Mouse (Mus musculus) cerebellum, adult 18-20 months (tissue): ENCODE results near the gene Atp6v1c2.

Experiments used
- DNase-seq, 2 experiments: peaks; one replicate each; pipeline ENCODE4 v3.0.0; 2021

Atp6v1c2 gene

DNA sequence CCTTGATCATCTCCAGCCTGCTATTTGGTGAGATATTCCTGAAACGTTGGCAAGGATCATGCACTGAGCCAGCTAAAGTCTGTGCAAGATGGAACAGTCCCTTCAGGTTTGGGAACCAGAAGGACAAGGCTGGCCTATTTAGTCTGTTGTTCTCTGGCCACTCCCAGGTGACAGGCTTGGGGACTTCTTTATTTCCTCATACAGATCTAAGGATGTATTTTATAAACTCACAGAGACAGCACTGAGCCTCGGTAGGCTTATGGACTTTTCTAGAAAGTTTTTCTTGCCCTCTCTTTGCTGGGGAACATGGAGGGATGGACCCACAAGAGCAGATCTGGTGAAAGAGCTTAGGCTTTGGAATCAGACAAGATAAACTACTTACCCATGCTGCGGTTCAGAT is at the start of gene Atp6v1c2:
Gene Atp6v1c2, minus strand, starts transcription at position 101 of the 400 bp plus-strand sequence.
- no peak for DNase-seq

DNA sequence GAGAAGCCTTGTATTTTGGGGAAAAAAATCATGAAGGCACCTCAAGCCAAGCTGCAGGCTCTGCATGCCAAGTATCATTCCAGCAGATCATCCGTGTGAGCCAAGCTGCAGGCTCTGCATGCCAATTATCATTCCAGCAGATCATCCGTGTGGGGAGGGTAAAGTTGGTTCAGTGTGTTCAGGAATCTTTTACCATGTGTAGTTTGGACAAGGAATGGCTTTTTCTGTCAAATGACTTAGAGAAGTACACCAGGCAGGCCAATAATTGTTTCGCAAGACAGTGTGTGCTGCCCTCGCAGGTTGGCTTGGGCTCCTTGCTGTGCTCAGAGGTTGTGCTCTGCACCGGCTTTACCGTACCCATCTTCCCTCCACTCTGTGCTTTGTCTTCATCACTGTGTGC is 47.4 kb upstream of the Atp6v1c2 start:
- no peak for DNase-seq

- no peak for DNase-seq
Observed at GRCm38 (mm10) chr12:17375243-17375642, 46.1 kb upstream of the Atp6v1c2 start.

- no peak for DNase-seq
Observed at GRCm38 (mm10) chr12:17373470-17373975, 44.4 kb upstream of the Atp6v1c2 start.

DNA sequence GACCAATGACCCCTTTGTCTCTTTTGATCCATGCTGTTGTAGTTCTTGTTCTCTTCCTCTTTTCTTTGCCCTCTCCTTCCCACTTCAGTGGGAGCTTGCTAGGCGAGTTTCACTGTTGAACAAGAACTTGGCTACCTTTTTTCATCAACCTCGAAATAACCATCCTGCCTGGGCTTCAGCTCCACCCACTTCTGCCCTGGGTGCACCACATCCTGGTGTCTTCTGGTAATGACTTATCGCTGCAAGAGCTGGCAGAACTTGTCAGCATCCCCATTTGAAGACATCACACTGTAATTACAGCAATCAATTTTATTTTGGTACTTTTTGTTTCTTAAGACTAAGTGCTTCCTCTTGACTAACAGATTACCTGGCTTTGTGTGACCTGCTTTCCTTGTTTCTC is 43.5 kb upstream of the Atp6v1c2 start:
- no peak for DNase-seq

GRCm38 (mm10) chr12:17371589-17372235 is 42.6 kb upstream of the Atp6v1c2 start:
- DNase-seq = no peak

DNA sequence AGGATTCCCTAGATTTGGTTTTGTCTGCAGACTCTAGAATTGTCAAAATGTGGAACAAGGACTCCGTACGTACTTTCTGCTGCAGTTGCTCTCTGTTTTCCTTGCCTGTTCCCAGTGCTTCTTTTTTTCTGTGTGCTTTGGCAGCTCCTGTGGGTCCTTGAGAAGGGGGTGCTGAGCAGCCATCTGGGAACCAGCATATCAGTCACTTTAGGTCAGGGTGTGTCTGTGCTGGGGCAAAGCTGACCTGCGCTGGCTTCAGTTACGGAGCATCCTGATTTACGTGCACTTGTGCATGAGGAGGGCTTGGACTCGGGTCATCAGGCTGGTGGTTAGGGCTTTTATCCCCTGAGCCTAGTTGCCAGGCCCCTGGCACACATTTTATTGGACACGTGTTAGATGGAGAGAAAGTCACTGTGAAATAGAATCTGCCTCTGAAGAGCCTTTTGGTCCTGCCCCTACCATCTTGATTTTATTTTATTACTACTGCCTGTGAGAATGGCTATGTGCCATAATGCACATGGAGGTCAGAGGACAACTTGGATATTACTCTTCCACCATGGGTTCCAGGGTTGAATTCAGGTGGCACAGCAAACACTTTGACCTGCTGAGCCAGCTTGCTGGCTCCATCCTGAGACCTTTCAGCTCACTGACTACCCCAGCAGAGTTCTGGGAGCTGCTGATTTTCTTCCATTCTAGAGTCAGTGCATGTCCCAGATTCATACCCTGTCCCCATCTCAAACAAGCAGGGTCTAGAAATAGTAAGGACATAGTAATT is 40.6 kb upstream of the Atp6v1c2 start:
- DNase-seq = no peak

GRCm38 (mm10) chr12:17369111-17369510 is 40.0 kb upstream of the Atp6v1c2 start:
- no peak for DNase-seq

DNA sequence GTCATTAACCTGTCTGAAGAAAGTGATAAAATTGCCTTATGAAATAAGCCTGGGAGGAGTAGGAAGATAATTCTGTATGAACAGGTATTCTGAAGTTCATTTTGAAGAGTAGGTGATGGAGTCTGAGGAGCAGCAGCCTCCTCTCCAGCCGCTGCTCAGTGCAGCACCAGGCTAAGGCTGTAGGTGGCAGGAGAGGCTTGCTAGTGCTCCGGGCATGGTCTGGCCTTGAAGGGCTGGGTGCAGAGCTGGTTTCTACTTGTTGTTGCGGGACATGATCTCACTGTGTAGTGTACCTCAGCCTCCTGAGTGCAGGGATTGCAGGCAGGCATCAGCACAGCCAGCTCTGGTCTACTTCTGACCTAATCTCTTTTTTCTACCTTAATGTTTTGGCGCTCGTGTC is 37.8 kb upstream of the Atp6v1c2 start:
- DNase-seq = peak; percentile 31 to 35

DNA sequence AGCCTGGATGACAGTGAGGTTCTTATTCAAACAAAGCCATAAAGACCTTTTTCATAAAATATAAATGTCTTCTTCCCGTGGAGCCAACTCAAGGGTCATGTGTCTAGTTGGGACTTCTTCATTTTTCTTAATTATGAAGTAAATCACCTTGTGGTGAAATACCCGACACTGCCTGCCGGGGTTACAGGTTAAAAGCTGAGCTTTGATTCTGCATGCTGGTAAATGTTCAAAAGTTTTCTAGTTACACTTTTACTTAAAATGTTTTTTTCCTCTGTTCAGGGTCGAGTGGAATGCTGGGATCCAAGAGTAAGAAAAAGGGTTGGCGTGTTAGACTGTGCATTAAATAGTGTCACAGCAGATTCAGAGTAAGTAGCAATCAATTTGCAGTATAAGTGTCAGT is 33.2 kb upstream of the Atp6v1c2 start:
- no peak for DNase-seq

DNA sequence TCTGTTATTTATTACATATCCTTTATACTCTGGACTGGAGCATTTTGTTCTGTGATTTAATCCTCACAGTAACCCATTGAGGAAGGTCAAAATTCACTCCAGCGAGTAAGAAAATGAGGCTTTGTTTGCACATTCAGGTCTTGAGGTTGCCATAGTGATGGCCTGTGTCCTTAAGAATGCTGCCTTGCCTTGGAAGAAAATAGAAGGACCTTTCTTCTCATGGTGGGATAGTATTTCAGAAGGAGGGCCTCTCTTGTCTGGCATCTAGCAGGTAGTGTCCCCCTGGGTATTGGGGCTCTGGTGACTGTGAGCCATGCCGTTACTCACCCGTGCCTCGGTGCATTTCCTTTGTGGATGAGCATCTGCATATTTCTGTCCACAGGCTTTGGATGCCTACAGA is 31.5 kb upstream of the Atp6v1c2 start:
- DNase-seq = no peak

- DNase-seq = no peak
Observed at GRCm38 (mm10) chr12:17360104-17360503, 30.9 kb upstream of the Atp6v1c2 start.

DNA sequence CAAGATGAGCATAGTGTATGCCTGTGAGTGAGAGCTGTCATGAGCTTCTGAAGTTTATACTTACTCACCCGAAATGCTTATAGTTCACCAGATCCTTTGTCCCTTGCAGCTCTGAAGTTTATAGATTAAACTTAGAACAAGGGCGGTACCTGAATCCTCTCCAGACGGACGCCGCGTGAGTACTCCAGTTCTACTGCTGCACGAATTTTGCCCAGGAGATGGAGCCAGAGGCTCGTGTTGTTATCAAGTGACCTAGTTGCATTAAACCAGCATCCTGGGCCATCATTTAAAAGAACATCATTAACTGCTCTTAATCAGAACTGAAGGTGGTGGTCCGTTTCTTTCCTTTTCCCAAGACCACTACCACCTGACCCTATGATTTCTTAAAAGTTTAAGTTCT is 29.8 kb upstream of the Atp6v1c2 start:
- no peak for DNase-seq

GRCm38 (mm10) chr12:17357795-17358194 is 28.6 kb upstream of the Atp6v1c2 start:
- no peak for DNase-seq

GRCm38 (mm10) chr12:17356853-17357252 is 27.7 kb upstream of the Atp6v1c2 start:
- DNase-seq = no peak

- no peak for DNase-seq
Observed at GRCm38 (mm10) chr12:17350106-17350505, 20.9 kb upstream of the Atp6v1c2 start.

- DNase-seq = peak; percentile 87 to 93
Observed at GRCm38 (mm10) chr12:17348048-17349036, 19.2 kb upstream of the Atp6v1c2 start, which contains the start of gene Nol10. Gene Nol10, plus strand, starts transcription at chr12:17348458.

DNA sequence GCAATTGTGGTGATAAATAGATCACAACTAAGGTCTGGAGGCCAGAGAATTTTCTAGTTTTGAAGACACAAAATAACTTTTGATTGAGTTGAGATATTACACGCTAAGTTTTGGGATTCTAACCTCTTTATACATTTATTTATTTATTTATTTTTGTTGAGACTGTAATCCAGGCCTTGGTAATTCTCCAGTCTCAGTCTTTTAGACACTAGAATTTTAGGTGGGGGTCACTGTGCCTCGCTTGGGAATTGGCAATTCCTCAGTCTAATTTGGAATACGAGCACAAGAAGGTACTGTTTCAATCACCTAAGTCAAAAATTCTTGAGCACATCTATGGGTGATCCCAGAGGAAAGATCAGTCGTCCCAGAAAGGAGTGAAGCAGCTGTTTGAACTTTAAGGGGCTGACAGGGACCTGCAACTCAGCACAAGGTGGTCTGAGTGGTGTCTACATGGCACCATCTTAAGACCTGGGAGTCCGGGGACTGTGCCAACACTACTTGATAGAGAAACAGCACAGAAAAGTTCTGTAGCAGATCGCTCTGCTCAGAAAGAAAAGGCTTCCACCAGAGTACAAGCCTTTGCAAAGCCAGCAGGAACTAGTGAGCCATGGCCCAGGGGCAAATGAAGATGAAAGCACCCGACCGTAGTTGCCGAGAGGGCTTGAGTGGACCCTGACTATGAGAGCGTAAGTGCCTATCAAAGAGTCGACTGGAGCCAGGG is 18.3 kb upstream of the Atp6v1c2 start:
- peak; percentile 22 to 39 for DNase-seq

DNA sequence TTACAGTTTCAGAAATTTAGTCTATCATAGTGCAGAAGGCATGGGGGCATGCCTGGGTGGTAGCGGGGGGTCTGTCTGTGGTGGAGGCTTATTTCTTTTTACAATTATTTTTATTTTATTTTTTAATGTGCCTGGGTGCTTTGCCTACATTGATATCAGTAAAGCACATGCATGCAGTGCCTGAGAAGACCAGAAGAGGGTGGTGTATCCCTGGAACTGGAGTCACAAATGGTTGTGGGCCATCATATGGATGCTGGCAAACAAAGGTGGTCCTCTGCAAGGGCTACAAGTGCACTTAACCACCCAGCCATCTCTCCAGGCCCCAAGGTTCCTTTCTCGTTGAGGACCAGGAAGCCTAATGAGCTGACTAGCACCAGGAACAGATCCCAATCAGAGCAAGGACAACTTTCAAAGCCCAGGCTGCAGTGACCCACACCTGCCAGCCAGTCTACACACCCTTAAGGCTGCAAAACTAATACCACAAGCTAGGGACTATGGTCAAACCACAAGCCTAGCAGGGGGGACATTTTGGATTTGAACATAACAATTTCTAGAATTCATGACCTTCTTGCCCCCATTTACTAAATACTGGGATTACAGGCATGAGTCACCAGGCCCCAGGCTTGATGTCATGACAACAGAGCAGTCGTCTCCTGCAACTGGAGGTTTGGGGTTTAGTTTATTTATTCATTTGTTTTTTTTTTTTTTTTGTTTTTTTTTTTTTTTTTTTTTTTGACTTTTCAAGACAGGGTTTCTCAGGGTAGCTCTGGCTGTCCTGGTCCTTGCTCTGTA is 10.2 kb upstream of the Atp6v1c2 start:
- no peak for DNase-seq

DNA sequence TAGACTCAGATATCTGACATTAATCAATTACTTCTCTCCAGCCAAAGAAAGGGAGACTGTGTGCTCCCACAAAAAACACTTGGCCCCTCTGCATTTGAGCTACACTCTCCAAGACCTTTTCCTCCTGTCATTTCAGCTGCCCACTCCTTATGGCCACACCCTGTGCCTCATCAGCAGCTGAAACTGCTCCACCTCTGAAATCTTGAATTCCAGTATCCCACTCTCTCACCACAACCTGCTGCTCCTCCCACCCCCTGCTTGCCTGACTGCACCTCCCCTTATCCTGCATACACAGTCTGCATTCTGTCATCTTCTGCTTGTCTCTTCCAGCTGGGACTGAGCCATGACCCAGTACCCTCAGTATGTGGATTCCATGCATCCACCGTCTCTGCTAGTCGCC is 9.2 kb upstream of the Atp6v1c2 start:
- no peak for DNase-seq

GRCm38 (mm10) chr12:17333459-17333858 is 4.3 kb upstream of the Atp6v1c2 start:
- no peak for DNase-seq
